Comparison of ENCODE assay signal across 12 mouse cellular contexts in genomic region chr1:61896048-61896447, GRCm38 (mm10).
DNase-seq lines count a peak whose midpoint lies in the region.
"Had no signal": no experiment of that assay in that cellular context is flagged by ENCODE, and none has a peak within 500 bp of the region (broad histone marks: within the 10 kb centered on the region; RNA-seq: fewer than 3 reads in every experiment).

No protein-coding gene starts in this region.

- intact Hi-C loops in heart, postnatal 36 days (cut with DNase I), result no loop called here

- DNase-seq in heart, postnatal 36 days, result peak; percentile 16 to 18
- DNase-seq in heart, adult 8-10 months (ENCODE audit: low spot score), result no peak
- DNase-seq in brain, adult 2 months (ENCODE audit: low read depth, low spot score), result peak; percentile 47
- peak; percentile 44 to 63 for DNase-seq in cerebellum, adult 18-20 months
- peak; percentile 18 for DNase-seq in gastrocnemius, postnatal 10 days
- no peak for DNase-seq in kidney, postnatal 25 days
- DNase-seq in thymus, postnatal 4 days, result no peak
- DNase-seq: adrenal gland, postnatal 10 days; kidney, adult 8-10 months; liver, embryonic 13.5 days; midbrain, embryonic 14.5 days; thymus, postnatal 25 days had no signal

Comparison
In these comparisons a context has a peak if more than half of its experiments do, and no peak if none do; other contexts are left out.
1. DNase-seq: peak in heart, postnatal 36 days (2 of 2), brain, adult 2 months (single experiment), cerebellum, adult 18-20 months (2 of 2) and gastrocnemius, postnatal 10 days (single experiment); none in heart, adult 8-10 months (single experiment), kidney, postnatal 25 days (0 of 2) and thymus, postnatal 4 days (single experiment).